Mouse (Mus musculus) CH12.LX (cell line): ENCODE results near the gene Smg6.

Experiments
- CTCF ChIP-seq, 2 experiments: IDR thresholded peaks in 1 of 2; conservative IDR thresholded peaks in 1 of 2; 2 replicates each; pipeline ENCODE4 v1.5.1; 2011 to 2012; ENCODE audit warnings: low read depth in 2 of 2, low read length in 2 of 2, improper control_type of control experiment in 1 of 2, inconsistent platforms in 1 of 2, mild to moderate bottlenecking in 1 of 2, moderate library complexity in 1 of 2
- ELF1 ChIP-seq: IDR thresholded peaks from 2 replicates; pipeline ENCODE4 v1.6.1; 2014; ENCODE audit warnings: low read depth, mild to moderate bottlenecking, inconsistent platforms, low read length, improper control_type of control experiment
- HCFC1 ChIP-seq: IDR thresholded peaks from 2 replicates; pipeline ENCODE4 v1.6.1; 2012; ENCODE audit warnings: low read depth, mild to moderate bottlenecking, inconsistent platforms, low read length, improper control_type of control experiment
- JUND ChIP-seq: conservative IDR thresholded peaks from 2 replicates; pipeline ENCODE4 v1.6.1; 2011; ENCODE audit warnings: low read depth, low read length, improper control_type of control experiment
- USF1 ChIP-seq: IDR thresholded peaks from 2 replicates; pipeline ENCODE4 v1.6.1; 2014; ENCODE audit warnings: low read depth, mild to moderate bottlenecking, inconsistent platforms, low read length, improper control_type of control experiment
- ZKSCAN1 ChIP-seq: IDR thresholded peaks from 2 replicates; pipeline ENCODE4 v1.6.1; 2012; ENCODE audit warnings: low read depth, inconsistent platforms, low read length, improper control_type of control experiment, borderline replicate concordance

DNA sequence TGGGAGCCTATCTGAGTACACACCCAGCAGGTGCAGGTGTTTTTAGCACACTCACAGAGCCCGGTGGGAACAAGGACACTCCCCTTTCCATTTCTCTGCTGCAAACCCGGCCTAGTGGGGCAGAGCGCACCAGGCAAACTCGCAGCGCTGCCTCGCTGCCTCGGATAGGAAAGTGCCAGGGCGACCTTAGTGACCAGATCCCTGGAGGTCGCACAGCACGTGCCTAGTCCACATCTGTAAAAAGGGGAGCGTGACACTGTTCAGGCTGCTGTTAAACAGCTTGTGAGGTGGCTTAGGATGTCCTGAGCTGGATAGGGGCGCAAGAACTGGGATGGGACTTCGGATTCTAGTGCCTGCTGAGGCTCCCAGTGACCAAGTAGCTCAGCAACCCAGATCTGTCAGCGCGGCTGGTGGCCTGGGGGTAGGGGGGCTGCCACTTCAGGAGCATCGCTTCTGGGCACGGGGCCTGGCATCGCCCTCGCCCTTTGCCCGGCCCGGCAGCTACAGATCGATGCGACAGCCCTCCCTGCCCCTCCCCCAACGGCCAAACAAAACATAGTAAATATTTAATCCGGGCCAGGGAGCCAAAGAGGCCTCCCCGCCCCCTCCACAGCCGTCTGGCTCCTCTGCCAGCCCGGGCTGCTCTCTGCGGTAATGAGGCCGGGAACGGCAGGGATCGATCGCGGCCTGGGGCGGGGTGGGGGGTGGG lies 287.9 kb downstream of the Smg6 start:
- TF ChIP-seq HCFC1 = no peak
- no peak for TF ChIP-seq CTCF (conservative IDR thresholded peaks at IDR 0.05 in 1 of 2, IDR thresholded peaks at IDR 0.05 in 1 of 2; ENCODE audit: low read depth in 2 of 2, low read length in 2 of 2)
- TF ChIP-seq JUND = no peak
- TF ChIP-seq USF1 = no peak
- no peak for TF ChIP-seq ZKSCAN1
- no peak for TF ChIP-seq ELF1
